Mouse (Mus musculus) embryonic fibroblast, embryonic 13.5 days (primary cell): ENCODE results near the gene 1700021F07Rik. TPM values are rescaled to one million over a fixed set of nuclear protein-coding genes. Genes with fewer than 3 reads are reported as not detected.
A peak's percentile ranks its signal among the peaks of the same experiment; 100 is the strongest.

Source experiments
- H3K27ac ChIP-seq: 2 replicates; pipeline ENCODE4 v1.5.1; 2012; ENCODE audit warnings: low read length, control low read depth, inconsistent platforms; ENCODE audit not compliant: insufficient read depth
- H3K4me1 ChIP-seq: 2 replicates; pipeline ENCODE4 v1.6.1; 2011; ENCODE audit warnings: low read length; ENCODE audit not compliant: control insufficient read depth, insufficient read depth
- H3K4me3 ChIP-seq: 2 replicates; pipeline ENCODE4 v1.5.1; 2011; ENCODE audit warnings: mild to moderate bottlenecking, control low read depth, low read length; ENCODE audit not compliant: insufficient read depth
- CTCF ChIP-seq: IDR thresholded peaks from 2 replicates; pipeline ENCODE4 v1.5.1; 2011; ENCODE audit warnings: mild to moderate bottlenecking, control low read depth, low read length, moderate library complexity, borderline replicate concordance; ENCODE audit not compliant: insufficient read depth
- POLR2A ChIP-seq: IDR thresholded peaks from 2 replicates; pipeline ENCODE4 v1.6.1; 2011; ENCODE audit warnings: low read depth, mild to moderate bottlenecking, control low read depth, low read length, moderate library complexity
- polyA plus RNA-seq: library from polyadenylated mRNA; stranded (reverse); fragments of >200 nt; gene quantifications from 2 replicates; pipeline ENCODE4 v1.2.4, GENCODE M21; 2011; ENCODE audit warnings: low read depth; ENCODE audit not compliant: missing spikeins, insufficient read length

The 1700021F07Rik gene
- polyA plus RNA-seq, 1 experiment: not detected

GRCm38 (mm10) chr2:173561851-173562442, 39.6 kb downstream of the 1700021F07Rik start:
- Histone ChIP-seq H3K4me3 (no peak overlapping the region), H3K27ac (no peak overlapping the region), H3K4me1 (no peaks in the 10 kb centered on the region)
- TF ChIP-seq CTCF (peak; percentile 94), POLR2A (no peak)

- no peak for TF ChIP-seq CTCF
- no peak for TF ChIP-seq POLR2A
- H3K4me1 ChIP-seq: no peaks in the 10 kb centered on the region
- no peak overlapping the region for H3K27ac ChIP-seq
These were observed 41.0 kb downstream of the 1700021F07Rik start for GRCm38 (mm10) chr2:173563336-173563735.

GRCm38 (mm10) chr2:173564179-173564578, 41.8 kb downstream of the 1700021F07Rik start:
- Histone ChIP-seq H3K4me1 (no peaks in the 10 kb centered on the region), H3K4me3 (no peak overlapping the region), H3K27ac (no peak overlapping the region)
- TF ChIP-seq CTCF (no peak), POLR2A (no peak)

More at GRCm38 (mm10) chr2:173563336-173563735, 41.0 kb downstream of the 1700021F07Rik start:
- no peak overlapping the region for H3K4me3 ChIP-seq

Other genes with a start within 250 kb of the 1700021F07Rik start
- 141 and 142 TPM in 2 replicates for gene Pmepa1, start 246.1 kb upstream of the 1700021F07Rik start, polyA plus RNA-seq
- not detected in 2 replicates for gene Ankrd60, start 55.8 kb downstream of the 1700021F07Rik start, polyA plus RNA-seq
- 48.6 and 54.5 TPM in 2 replicates for gene Rab22a, start 137.2 kb downstream of the 1700021F07Rik start, polyA plus RNA-seq
- gene 1700010B08Rik, start 196.8 kb downstream of the 1700021F07Rik start, polyA plus RNA-seq: not detected in 2 replicates
- gene Vapb, start 214.9 kb downstream of the 1700021F07Rik start, polyA plus RNA-seq: 85.8 and 99.1 TPM in 2 replicates